Mouse (Mus musculus): ENCODE results near the gene Pnpla3. TPM values are rescaled to one million over a fixed set of nuclear protein-coding genes. Genes with fewer than 3 reads are reported as not detected.

Gene Pnpla3
- polyA plus RNA-seq, 1 experiment from 2014 or later = 0.26 TPM

GRCm38 (mm10) chr15:84217969-84218782 lies 50.5 kb downstream of the Pnpla3 start:
- H3K4me1 ChIP-seq (replicated peaks) = peaks cover 63% of the 10 kb centered on the region
- H3K9ac ChIP-seq (replicated peaks) = no peak overlapping the region; the same call in 1 of the 2 replicates
- no peaks in the 10 kb centered on the region for H3K9me3 ChIP-seq
- H3K27ac ChIP-seq = peak overlapping the region; percentile 78; the same call in 1 of the 2 replicates
- no peak overlapping the region for H3K4me3 ChIP-seq (replicated peaks)
- peaks cover 13% of the 10 kb centered on the region for H3K36me3 ChIP-seq
- no peak for ATAC-seq (ENCODE audit: insufficient number of reproducible peaks, insufficient read depth, low FRiP score, low TSS enrichment, low read depth)
- H3K4me2 ChIP-seq = peak overlapping the region; percentile 35
- 17% methylated on average over 23 of the region's 23 CpGs for WGBS
- H3K27me3 ChIP-seq = no peaks in the 10 kb centered on the region

- Histone ChIP-seq H3K9ac (replicated peaks) (no peak overlapping the region; the same call in 1 of the 2 replicates), H3K4me3 (replicated peaks) (no peak overlapping the region), H3K9me3 (no peaks in the 10 kb centered on the region), H3K27ac (peak overlapping the region; percentile 78), H3K36me3 (peaks cover 13% of the 10 kb centered on the region), H3K27me3 (no peaks in the 10 kb centered on the region), H3K4me1 (replicated peaks) (peaks cover 63% of the 10 kb centered on the region), H3K4me2 (peak overlapping the region; percentile 35)
- peak; percentile 34; the same call in 1 of the 2 replicates for ATAC-seq (ENCODE audit: insufficient number of reproducible peaks, insufficient read depth, low FRiP score, low TSS enrichment, low read depth)
- 7% methylated on average over 9 of the region's 9 CpGs for WGBS
These were observed 51.2 kb downstream of the Pnpla3 start for GRCm38 (mm10) chr15:84218783-84219271.

DNA sequence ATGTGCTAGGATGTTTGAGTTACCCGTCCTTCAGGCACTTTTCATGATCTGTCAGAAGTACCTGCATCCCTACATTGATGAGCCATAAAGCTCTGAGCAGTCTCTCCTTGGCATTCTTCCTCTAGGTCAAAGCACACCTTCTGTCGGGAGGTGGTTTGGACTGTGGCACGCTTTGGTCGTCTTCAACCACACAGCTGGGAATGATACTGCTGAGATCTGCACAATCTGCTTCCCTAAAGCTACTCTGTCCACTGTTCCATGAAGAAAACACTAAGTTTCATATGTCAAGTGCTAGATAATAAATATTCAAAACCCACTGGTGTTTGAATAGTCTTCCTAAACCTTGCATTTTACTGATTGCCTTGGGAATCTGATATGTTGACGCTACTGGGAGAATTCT lies 53.9 kb downstream of the Pnpla3 start:
- WGBS = 83% methylated on average over 5 of the region's 5 CpGs
- no peak for ATAC-seq (ENCODE audit: insufficient number of reproducible peaks, insufficient read depth, low FRiP score, low TSS enrichment, low read depth)

DNA sequence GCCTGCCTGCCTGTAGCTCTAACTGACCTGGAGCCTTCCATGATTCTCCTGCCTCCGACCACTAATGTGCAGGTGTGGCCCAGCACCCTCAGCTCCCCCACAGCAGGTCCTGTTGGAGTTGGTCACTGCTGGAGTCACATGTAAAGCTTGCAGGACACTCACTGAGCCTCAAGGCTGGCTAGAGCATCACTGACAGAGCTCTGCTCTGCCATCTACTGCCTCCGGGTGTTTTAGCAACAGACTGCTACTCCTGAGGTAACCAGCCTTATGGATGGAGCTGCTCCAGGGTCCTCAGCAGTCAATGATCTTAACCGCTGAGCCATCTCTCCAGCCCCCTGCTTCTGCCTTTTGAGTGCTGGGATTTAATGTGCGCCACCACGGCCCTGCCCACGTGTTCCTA lies 55.8 kb downstream of the Pnpla3 start:
- H3K27me3 ChIP-seq = no peaks in the 10 kb centered on the region
- H3K27ac ChIP-seq = no peak overlapping the region
- no peak overlapping the region for H3K4me3 ChIP-seq (replicated peaks)
- no peaks in the 10 kb centered on the region for H3K36me3 ChIP-seq
- peaks cover 31% of the 10 kb centered on the region for H3K4me1 ChIP-seq (replicated peaks)
- H3K4me2 ChIP-seq = no peak overlapping the region
- WGBS = 23% methylated on average over 6 of the region's 6 CpGs
- H3K9me3 ChIP-seq = no peaks in the 10 kb centered on the region
- H3K9ac ChIP-seq (replicated peaks) = no peak overlapping the region
- no peak for ATAC-seq (ENCODE audit: insufficient number of reproducible peaks, insufficient read depth, low FRiP score, low TSS enrichment, low read depth)

More for the DNA sequence above, 53.9 kb downstream of the Pnpla3 start:
- H3K4me1 ChIP-seq (replicated peaks) = peaks cover 50% of the 10 kb centered on the region
- no peak overlapping the region for H3K4me3 ChIP-seq (replicated peaks)
- no peaks in the 10 kb centered on the region for H3K9me3 ChIP-seq
- no peak overlapping the region for H3K27ac ChIP-seq
- H3K9ac ChIP-seq (replicated peaks) = no peak overlapping the region
- H3K27me3 ChIP-seq = no peaks in the 10 kb centered on the region
- no peak overlapping the region for H3K4me2 ChIP-seq
- no peaks in the 10 kb centered on the region for H3K36me3 ChIP-seq

DNA sequence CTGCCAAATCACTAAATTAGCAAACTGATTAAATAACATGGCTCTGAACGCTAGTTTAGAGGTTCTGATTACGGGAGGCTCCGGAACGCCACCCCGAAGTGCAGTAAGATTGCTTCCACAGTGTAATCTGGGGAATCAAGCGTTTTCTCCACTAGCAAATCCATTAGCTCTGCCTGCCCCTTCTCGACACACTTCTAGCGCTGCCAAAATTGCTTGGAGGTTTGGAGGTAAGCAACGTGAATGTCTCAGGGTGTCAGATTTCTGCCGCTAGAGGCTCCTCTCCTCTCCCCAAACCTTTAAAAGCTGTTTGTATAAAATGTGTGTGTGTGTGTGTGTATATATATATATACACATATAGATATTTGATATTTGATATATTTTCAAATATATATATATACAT lies 57.1 kb downstream of the Pnpla3 start:
- no peak overlapping the region for H3K27ac ChIP-seq
- no peak for ATAC-seq (ENCODE audit: insufficient number of reproducible peaks, insufficient read depth, low FRiP score, low TSS enrichment, low read depth)
- 45% methylated on average over 10 of the region's 10 CpGs for WGBS
- no peaks in the 10 kb centered on the region for H3K27me3 ChIP-seq
- no peak overlapping the region for H3K9ac ChIP-seq (replicated peaks)
- no peaks in the 10 kb centered on the region for H3K36me3 ChIP-seq
- H3K9me3 ChIP-seq = no peaks in the 10 kb centered on the region
- H3K4me2 ChIP-seq = no peak overlapping the region
- no peak overlapping the region for H3K4me3 ChIP-seq (replicated peaks)
- peaks cover 18% of the 10 kb centered on the region for H3K4me1 ChIP-seq (replicated peaks)

GRCm38 (mm10) chr15:84226918-84227317 lies 59.3 kb downstream of the Pnpla3 start:
- H3K4me2 ChIP-seq = no peak overlapping the region
- no peak for ATAC-seq (ENCODE audit: insufficient number of reproducible peaks, insufficient read depth, low FRiP score, low TSS enrichment, low read depth)
- 76% methylated on average over 15 of the region's 15 CpGs for WGBS
- H3K4me1 ChIP-seq (replicated peaks) = peaks cover 32% of the 10 kb centered on the region
- H3K36me3 ChIP-seq = no peaks in the 10 kb centered on the region
- H3K27ac ChIP-seq = no peak overlapping the region
- no peaks in the 10 kb centered on the region for H3K9me3 ChIP-seq
- H3K27me3 ChIP-seq = peaks cover 5% of the 10 kb centered on the region; the same call in 1 of the 2 replicates
- H3K4me3 ChIP-seq (replicated peaks) = no peak overlapping the region
- no peak overlapping the region for H3K9ac ChIP-seq (replicated peaks)

DNA sequence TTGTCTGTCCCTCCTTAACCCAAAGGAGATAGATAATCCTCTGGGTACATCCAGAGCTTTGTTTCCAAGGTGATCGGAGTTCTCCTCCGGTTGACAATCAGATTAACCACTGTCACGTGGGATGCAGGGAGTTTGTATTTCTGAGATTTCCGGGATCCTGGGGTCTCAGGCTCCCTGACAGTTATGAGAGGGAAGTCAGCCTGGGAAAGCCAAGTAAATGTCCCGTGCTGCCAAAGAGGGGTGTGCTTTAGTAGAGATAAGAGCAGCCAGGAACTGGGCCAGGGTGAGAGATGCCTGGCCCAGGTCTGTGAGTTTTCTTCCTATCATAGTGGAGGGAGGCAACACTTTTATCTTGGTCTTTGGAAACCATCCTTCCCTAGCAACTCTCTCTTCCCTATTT lies 63.0 kb downstream of the Pnpla3 start:
- Histone ChIP-seq H3K27ac (no peak overlapping the region), H3K36me3 (no peaks in the 10 kb centered on the region), H3K9ac (replicated peaks) (0 out of 2 replicates have a peak overlapping the region, but pooled peaks have one; percentile 62), H3K9me3 (no peaks in the 10 kb centered on the region), H3K27me3 (peaks cover 5% of the 10 kb centered on the region; the same call in 1 of the 2 replicates), H3K4me2 (peak overlapping the region; percentile 97), H3K4me1 (replicated peaks) (peaks cover 28% of the 10 kb centered on the region), H3K4me3 (replicated peaks) (no peak overlapping the region)
- no peak for ATAC-seq (ENCODE audit: insufficient number of reproducible peaks, insufficient read depth, low FRiP score, low TSS enrichment, low read depth)
- WGBS = 18% methylated on average over 5 of the region's 5 CpGs

DNA sequence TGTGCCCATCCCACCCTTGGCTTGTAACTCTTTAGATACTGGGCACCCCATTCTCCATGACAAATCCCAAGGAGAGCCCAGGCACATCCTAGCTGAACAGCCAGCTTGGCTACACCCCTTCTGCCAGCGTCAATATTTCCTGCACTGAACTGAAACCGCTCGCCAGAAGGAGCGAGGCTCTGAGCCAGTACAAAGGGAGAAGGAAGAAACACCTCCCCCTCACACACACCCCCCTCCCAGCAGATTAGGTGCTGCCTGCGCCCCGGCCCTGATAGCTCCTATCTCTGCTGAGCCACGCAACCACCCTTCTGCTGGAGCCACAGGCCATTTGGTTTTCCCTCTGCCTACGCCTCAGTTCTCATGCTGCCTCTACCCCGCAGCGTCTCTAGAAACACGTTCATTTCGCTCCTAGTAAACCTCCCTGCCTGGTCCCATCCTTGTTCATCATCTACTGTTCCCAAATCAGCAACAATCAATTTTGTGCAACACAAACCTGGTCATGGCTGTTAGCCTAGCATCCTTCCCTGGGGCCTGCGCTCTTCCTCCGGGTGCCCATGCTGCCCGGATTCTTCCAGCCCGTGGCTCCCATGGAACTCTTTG lies 63.6 kb downstream of the Pnpla3 start:
- no peaks in the 10 kb centered on the region for H3K9me3 ChIP-seq
- WGBS = 6% methylated on average over 16 of the region's 16 CpGs
- peak overlapping the region; percentile 62 for H3K9ac ChIP-seq (replicated peaks)
- peak overlapping the region; percentile 53 for H3K4me3 ChIP-seq (replicated peaks)
- H3K36me3 ChIP-seq = no peaks in the 10 kb centered on the region
- peaks cover 28% of the 10 kb centered on the region for H3K4me1 ChIP-seq (replicated peaks)
- peaks cover 5% of the 10 kb centered on the region; the same call in 1 of the 2 replicates for H3K27me3 ChIP-seq
- no peak for ATAC-seq (ENCODE audit: insufficient number of reproducible peaks, insufficient read depth, low FRiP score, low TSS enrichment, low read depth)
- peak overlapping the region; percentile 97 for H3K4me2 ChIP-seq
- no peak overlapping the region for H3K27ac ChIP-seq

DNA sequence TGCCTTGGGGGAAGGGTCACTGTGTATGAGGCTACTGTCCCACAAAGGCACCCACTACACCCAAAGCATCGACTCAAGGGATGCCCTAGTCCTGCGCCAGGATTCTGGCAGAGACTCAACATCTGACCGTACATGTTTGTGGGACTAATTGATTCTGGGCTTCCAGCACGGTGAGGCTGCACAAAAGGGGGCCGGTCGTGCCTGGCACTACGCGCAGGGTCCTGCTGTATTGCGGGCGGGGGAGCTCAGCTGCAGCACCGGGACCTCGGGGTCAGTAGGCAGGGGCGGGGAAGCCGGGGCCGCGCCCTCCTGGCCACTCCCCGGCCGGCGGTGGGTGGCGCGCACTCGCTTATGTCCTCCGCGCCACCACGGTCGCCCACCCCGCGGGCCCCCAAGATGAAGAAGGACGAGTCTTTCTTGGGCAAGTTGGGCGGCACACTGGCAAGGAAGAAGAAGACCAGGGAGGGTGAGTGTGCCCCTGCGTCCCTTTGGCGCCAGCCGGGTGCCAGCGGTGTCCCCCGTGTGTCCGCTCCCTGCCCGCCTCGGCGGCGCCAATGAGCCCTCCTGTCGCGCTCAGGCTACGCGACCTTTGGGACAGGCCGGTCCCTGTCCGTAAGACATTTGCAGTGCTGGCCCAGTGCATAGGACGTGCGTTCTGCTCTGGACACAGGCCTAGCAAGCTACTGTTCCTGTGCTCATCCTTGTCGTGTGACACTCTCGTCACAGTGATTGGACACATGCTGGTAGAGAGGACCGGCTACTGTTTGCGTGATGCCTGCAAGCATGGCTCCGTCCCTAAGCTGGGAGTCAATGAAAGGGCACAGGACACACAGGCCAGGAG lies 64.3 kb downstream of the Pnpla3 start, which contains the start of gene Parvb:
Gene Parvb (plus strand): TSS at position 323 of the 841 bp plus-strand sequence.
- ATAC-seq (ENCODE audit: insufficient number of reproducible peaks, insufficient read depth, low FRiP score, low TSS enrichment, low read depth) = peak; percentile 38; the same call in 1 of the 2 replicates
- H3K9me3 ChIP-seq = no peaks in the 10 kb centered on the region
- H3K4me3 ChIP-seq (replicated peaks) = peak within 1 kb of the TSS; percentile 53
- peaks cover 29% of the 10 kb centered on the region for H3K4me1 ChIP-seq (replicated peaks)
- peaks cover 5% of the 10 kb centered on the region; the same call in 1 of the 2 replicates for H3K27me3 ChIP-seq
- 0 out of 2 replicates have a peak within 1 kb of the TSS, but pooled peaks have one; percentile 13 for H3K27ac ChIP-seq
- H3K9ac ChIP-seq (replicated peaks) = peak within 1 kb of the TSS; percentile 62
- peak within 1 kb of the TSS; percentile 97 for H3K4me2 ChIP-seq
- no peaks in the 10 kb centered on the region for H3K36me3 ChIP-seq
- 1% methylated on average over 53 of the region's 53 CpGs for WGBS

GRCm38 (mm10) chr15:84232609-84233008 lies 65.0 kb downstream of the Pnpla3 start:
- Histone ChIP-seq H3K27ac (no peak overlapping the region), H3K4me3 (replicated peaks) (peak overlapping the region; percentile 53), H3K4me2 (peak overlapping the region; percentile 97), H3K27me3 (peaks cover 5% of the 10 kb centered on the region; the same call in 1 of the 2 replicates), H3K9ac (replicated peaks) (peak overlapping the region; percentile 62), H3K4me1 (replicated peaks) (peaks cover 34% of the 10 kb centered on the region), H3K36me3 (no peaks in the 10 kb centered on the region), H3K9me3 (no peaks in the 10 kb centered on the region)
- no peak for ATAC-seq (ENCODE audit: insufficient number of reproducible peaks, insufficient read depth, low FRiP score, low TSS enrichment, low read depth)
- 6% methylated on average over 8 of the region's 8 CpGs for WGBS
